ENCODE assay signal across 12 mouse cellular contexts in genomic region chr17:84850893-84851292, GRCm38 (mm10).
"Had no signal": no experiment of that assay in that cellular context is flagged by ENCODE, and none has a peak within 500 bp of the region (broad histone marks: within the 10 kb centered on the region; RNA-seq: fewer than 3 reads in every experiment).

No protein-coding gene starts in this region.

- H3K36me3 ChIP-seq: limb, embryonic 10.5 days; liver, embryonic 15.5 days; midbrain, embryonic 13.5 days; neural tube, embryonic 12.5 days had no signal

- ATAC-seq: midbrain, embryonic 13.5 days had no signal

- H3K4me2 ChIP-seq: liver, embryonic 11.5 days; liver, embryonic 15.5 days; midbrain, embryonic 13.5 days; neural tube, embryonic 12.5 days had no signal

- DNase-seq: kidney, adult 8-10 months; kidney, postnatal 36 days; lung, adult 2 months; lung, postnatal 14 days; thymus, postnatal 4 days had no signal

- H3K4me1 ChIP-seq: neural tube, embryonic 12.5 days had no signal

- H3K4me3 ChIP-seq: limb, embryonic 10.5 days; liver, embryonic 15.5 days; midbrain, embryonic 13.5 days; neural tube, embryonic 12.5 days had no signal

- H3K9me3 ChIP-seq: limb, embryonic 10.5 days; liver, embryonic 15.5 days; midbrain, embryonic 13.5 days; neural tube, embryonic 12.5 days had no signal

- H3K27ac ChIP-seq: limb, embryonic 10.5 days; liver, embryonic 15.5 days; macrophage; midbrain, embryonic 13.5 days; neural tube, embryonic 12.5 days; stomach, postnatal 0 days had no signal

- H3K9ac ChIP-seq: liver, embryonic 15.5 days; midbrain, embryonic 13.5 days; neural tube, embryonic 12.5 days had no signal

- H3K27me3 ChIP-seq: liver, embryonic 15.5 days; neural tube, embryonic 12.5 days had no signal
